Mouse (Mus musculus) embryonic facial prominence, embryonic 14.5 days (tissue): Measurements from ENCODE around the gene Pithd1. TPM values are rescaled to one million over a fixed set of nuclear protein-coding genes. Genes with fewer than 3 reads are reported as not detected.

Experiments used
- ATAC-seq: fragments of 200-750 bp; cut with Nextera tagmentation; 2 replicates; pipeline ENCODE4 v1.8.0; 2017; ENCODE audit warnings: low read depth, moderate number of reproducible peaks, moderate TSS enrichment
- DNase-seq: peaks from one replicate; pipeline ENCODE4 v3.0.0-alpha.2; 2015; ENCODE audit warnings: low spot score
- H3K27ac ChIP-seq: fragments of 300-500 bp; sonication (generic); replicated peaks from 2 replicates; pipeline ENCODE4 v1.5.1; 2014; ENCODE audit warnings: low read depth, mild to moderate bottlenecking, low read length, moderate library complexity
- H3K27me3 ChIP-seq: fragments of 300-500 bp; sonication (generic); replicated peaks from 2 replicates; pipeline ENCODE4 v1.6.1; 2014; ENCODE audit warnings: low read length; ENCODE audit not compliant: control insufficient read depth, insufficient read depth
- H3K36me3 ChIP-seq: fragments of 300-500 bp; sonication (generic); 2 replicates; pipeline ENCODE4 v1.6.1; 2014; ENCODE audit warnings: low read length, mixed read lengths; ENCODE audit not compliant: control insufficient read depth, insufficient read depth
- H3K4me1 ChIP-seq: fragments of 300-500 bp; sonication (generic); 2 replicates; pipeline ENCODE4 v1.6.1; 2014; ENCODE audit warnings: antibody characterized with exemption, low read length; ENCODE audit not compliant: control insufficient read depth, insufficient read depth
- H3K4me2 ChIP-seq: fragments of 300-500 bp; sonication (generic); 2 replicates; pipeline ENCODE4 v1.6.1; 2014; ENCODE audit warnings: low read depth, mild to moderate bottlenecking, low read length, moderate library complexity, mixed read lengths
- H3K4me3 ChIP-seq: fragments of 300-500 bp; sonication (generic); 2 replicates; pipeline ENCODE4 v1.5.1; 2014; ENCODE audit warnings: low read depth, mild to moderate bottlenecking, low read length
- H3K9ac ChIP-seq: fragments of 300-500 bp; sonication (generic); 2 replicates; pipeline ENCODE4 v1.6.1; 2014; ENCODE audit warnings: low read depth, mild to moderate bottlenecking, low read length, moderate library complexity, mixed read lengths
- H3K9me3 ChIP-seq: fragments of 300-500 bp; sonication (generic); 2 replicates; pipeline ENCODE4 v1.6.1; 2016; ENCODE audit warnings: low read length; ENCODE audit not compliant: control insufficient read depth
- WGBS: fragments of 180-500 bp; shearing (Covaris S2); extraction: QIAGEN DNeasy Blood & Tissue Kit; methylation state at CpG from one replicate; pipeline ENCODE4 v1.1.7; 2014; 5-methylcytosine and 5-hydroxymethylcytosine counted together
- polyA plus RNA-seq: library from polyadenylated mRNA; unstranded; fragments of >200 nt; fragmentation: Nextera tagmentation; extraction: Ambion mirVana; gene quantifications from 2 replicates; pipeline ENCODE4 v1.2.1, GENCODE M21; 2014

The Pithd1 gene
- polyA plus RNA-seq, 1 experiment from 2014 or later, result 48.3 TPM

DNA sequence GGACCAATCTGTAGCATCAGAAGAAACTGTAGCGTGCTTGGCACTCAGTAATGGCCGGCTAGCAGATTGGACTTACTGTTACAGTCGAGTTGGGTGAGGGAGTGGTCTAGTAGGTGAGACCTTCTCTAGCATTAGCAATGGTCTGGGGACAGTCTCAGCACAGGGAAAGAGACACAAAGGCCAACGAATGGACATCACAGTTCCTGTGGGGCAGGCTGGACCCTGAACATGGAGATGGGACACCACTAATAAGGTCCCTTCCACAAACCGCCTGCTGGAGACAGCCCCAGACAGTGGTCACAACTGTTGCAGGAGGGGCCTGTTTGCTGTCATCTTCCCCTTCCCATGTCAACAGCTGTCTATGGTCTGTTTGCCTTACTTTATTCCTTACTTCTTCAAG, 25.4 kb downstream of the Pithd1 start:
- Histone ChIP-seq H3K4me1 (no peaks in the 10 kb centered on the region), H3K4me3 (no peak overlapping the region), H3K36me3 (peaks cover 53% of the 10 kb centered on the region), H3K4me2 (no peak overlapping the region), H3K9me3 (no peaks in the 10 kb centered on the region), H3K27me3 (no peaks in the 10 kb centered on the region), H3K27ac (no peak overlapping the region), H3K9ac (no peak overlapping the region)
- ATAC-seq (no peak), DNase-seq (no peak)
- WGBS, result 91% methylated on average over 5 of the region's 5 CpGs

DNA sequence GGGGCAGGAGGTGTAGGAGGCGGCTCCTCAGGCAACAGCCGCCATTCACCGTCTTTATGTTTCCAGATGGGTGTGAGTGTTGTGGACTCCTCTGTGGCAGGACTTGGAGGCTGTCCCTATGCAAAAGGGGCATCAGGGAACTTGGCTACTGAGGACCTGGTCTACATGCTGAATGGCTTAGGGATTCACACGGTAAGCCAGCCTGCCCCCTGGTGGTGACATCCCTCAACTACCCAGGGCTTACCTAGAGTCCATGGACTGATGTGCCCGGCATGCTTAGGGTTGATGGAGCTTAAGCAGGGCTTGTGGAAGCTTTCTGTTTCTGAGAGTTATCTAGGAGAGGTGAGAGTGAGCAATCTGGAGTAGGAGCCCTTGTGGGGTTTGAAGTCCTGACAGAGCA, 26.3 kb downstream of the Pithd1 start:
- Histone ChIP-seq H3K4me2 (no peak overlapping the region), H3K27ac (no peak overlapping the region), H3K36me3 (peaks cover 51% of the 10 kb centered on the region), H3K4me1 (no peaks in the 10 kb centered on the region), H3K9me3 (no peaks in the 10 kb centered on the region), H3K9ac (no peak overlapping the region), H3K4me3 (no peak overlapping the region), H3K27me3 (no peaks in the 10 kb centered on the region)
- no peak for ATAC-seq
- DNase-seq, result peak; percentile 86
- 17% methylated on average over 5 of the region's 5 CpGs for WGBS

DNA sequence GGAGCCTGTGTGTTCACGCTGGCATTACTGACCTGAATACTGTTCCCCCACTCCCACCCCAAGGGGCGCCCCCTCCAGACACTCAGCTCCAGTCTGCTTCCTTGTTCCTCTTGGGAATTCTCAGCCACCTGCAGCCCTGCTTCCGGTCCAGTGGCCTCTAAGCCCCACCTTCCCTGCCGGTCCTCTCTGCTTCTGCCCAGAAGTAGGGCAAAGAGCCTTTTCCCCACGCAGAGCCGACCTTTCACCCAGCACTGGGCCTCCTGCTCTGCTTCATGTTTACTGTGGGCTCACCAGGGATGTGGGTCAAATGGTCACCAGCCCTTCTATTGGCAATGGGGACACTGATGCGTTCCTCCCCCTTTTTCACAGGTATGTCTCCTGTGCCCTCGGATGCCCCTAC, 28.7 kb downstream of the Pithd1 start:
- Histone ChIP-seq H3K9ac (no peak overlapping the region), H3K4me2 (no peak overlapping the region), H3K36me3 (peaks cover 59% of the 10 kb centered on the region), H3K27me3 (no peaks in the 10 kb centered on the region), H3K4me3 (no peak overlapping the region), H3K4me1 (no peaks in the 10 kb centered on the region), H3K9me3 (no peaks in the 10 kb centered on the region), H3K27ac (no peak overlapping the region)
- WGBS, result 63% methylated on average over 8 of the region's 8 CpGs
- DNase-seq (no peak), ATAC-seq (no peak)

DNA sequence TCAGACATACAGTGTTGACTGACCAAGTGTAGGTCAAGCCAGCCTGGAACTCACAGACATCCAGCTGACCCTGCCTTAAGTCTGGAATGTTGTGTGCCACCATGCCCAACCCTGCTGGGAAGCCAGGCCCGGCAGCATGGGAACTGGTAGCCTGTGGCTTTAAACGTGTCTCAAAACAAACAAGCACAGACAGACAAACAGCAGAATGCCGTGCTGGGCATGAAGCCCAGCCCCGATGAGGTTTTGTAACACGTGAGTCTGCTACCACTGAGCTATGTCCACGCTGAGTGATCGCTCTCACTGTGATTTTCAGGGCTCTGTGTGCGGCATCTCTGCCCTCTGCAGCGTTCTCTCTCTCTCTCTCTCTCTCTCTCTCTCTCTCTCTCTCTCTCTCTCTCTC, 31.2 kb downstream of the Pithd1 start:
- WGBS, result 85% methylated on average over 8 of the region's 9 CpGs
- Histone ChIP-seq H3K27me3 (no peaks in the 10 kb centered on the region), H3K9ac (no peak overlapping the region), H3K4me2 (no peak overlapping the region), H3K4me3 (no peak overlapping the region), H3K27ac (no peak overlapping the region), H3K4me1 (no peaks in the 10 kb centered on the region), H3K36me3 (peaks cover 66% of the 10 kb centered on the region), H3K9me3 (no peaks in the 10 kb centered on the region)
- no peak for ATAC-seq
- DNase-seq, result no peak

DNA sequence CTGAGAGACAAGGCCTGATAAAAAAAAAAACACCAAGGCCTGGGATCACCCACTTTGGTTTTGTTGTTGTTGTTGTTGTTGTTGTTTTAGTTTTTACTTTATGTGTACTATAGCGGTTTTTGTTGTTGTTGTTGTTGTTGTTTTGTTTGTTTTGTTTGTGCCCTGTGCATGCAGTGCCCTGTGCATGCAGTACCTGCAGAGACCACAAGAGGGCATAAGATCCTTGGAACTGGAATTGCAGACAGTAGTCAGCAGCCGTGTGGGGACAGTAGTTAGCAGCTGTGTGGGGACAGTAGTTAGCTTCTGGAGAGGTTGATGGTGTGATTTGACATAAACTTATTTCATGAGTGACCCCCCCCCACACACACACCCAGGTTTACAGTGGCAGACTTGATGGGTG, 32.8 kb downstream of the Pithd1 start:
- H3K36me3 ChIP-seq, result peaks cover 53% of the 10 kb centered on the region
- no peak overlapping the region for H3K4me2 ChIP-seq
- H3K27me3 ChIP-seq, result no peaks in the 10 kb centered on the region
- no peak overlapping the region for H3K4me3 ChIP-seq
- no peaks in the 10 kb centered on the region for H3K4me1 ChIP-seq
- H3K9ac ChIP-seq, result no peak overlapping the region
- DNase-seq, result peak; percentile 69
- WGBS, result 13% methylated on average over 2 of the region's 2 CpGs
- no peak overlapping the region for H3K27ac ChIP-seq
- H3K9me3 ChIP-seq, result no peaks in the 10 kb centered on the region
- 0 out of 2 replicates have a peak, but pooled peaks have one; percentile 51 for ATAC-seq

DNA sequence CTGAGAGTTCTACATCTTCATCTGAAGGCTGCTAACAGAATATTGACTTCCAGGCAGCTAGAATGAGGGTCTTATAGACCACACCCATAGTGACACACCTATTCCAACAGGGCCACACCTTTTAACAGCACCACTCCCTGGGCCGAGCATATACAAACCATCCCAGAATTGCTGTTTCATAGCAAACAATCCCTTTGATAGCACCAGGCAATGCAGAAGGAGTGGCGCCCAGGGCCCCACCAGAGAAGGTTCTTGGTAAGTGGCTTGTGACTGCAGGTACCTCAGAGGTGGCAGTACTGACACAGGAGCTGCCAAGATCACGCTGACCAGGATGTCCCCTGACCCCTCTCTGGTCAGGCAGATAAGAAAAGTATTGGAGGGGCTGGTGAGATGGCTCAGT, 33.9 kb downstream of the Pithd1 start:
- Histone ChIP-seq H3K9me3 (no peaks in the 10 kb centered on the region), H3K9ac (no peak overlapping the region), H3K4me1 (0 out of 2 replicates have a peak, but pooled peaks cover under 1% of the 10 kb centered on the region), H3K4me2 (no peak overlapping the region), H3K36me3 (peaks cover 43% of the 10 kb centered on the region), H3K27ac (no peak overlapping the region), H3K27me3 (no peaks in the 10 kb centered on the region), H3K4me3 (no peak overlapping the region)
- 94% methylated on average over 3 of the region's 3 CpGs for WGBS
- DNase-seq (no peak), ATAC-seq (no peak)

DNA sequence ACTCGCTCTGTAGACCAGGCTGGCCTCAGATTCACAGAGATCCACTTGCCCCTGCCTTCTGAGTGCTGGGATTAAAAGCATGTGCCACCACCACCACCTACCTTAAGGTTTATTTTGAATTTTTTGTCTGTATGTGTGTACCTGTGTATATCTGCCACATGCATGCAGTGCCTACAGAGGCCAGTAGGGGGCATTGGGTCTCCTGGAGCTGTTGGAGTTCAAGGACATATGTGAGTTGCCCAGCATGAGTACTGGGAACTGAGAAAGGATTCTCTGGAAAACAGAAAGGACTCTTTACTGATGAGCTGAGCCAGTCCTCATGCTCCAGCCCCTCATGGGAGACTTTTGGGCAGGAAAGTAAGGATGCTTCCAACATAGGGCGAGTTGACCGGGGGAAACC, 35.6 kb downstream of the Pithd1 start:
- Histone ChIP-seq H3K4me3 (no peak overlapping the region), H3K9me3 (no peaks in the 10 kb centered on the region), H3K9ac (no peak overlapping the region), H3K36me3 (peaks cover 33% of the 10 kb centered on the region), H3K4me2 (no peak overlapping the region), H3K4me1 (0 out of 2 replicates have a peak, but pooled peaks cover 8% of the 10 kb centered on the region), H3K27me3 (no peaks in the 10 kb centered on the region), H3K27ac (no peak overlapping the region)
- ATAC-seq (no peak), DNase-seq (no peak)
- WGBS, result 94% methylated on average over 3 of the region's 3 CpGs

DNA sequence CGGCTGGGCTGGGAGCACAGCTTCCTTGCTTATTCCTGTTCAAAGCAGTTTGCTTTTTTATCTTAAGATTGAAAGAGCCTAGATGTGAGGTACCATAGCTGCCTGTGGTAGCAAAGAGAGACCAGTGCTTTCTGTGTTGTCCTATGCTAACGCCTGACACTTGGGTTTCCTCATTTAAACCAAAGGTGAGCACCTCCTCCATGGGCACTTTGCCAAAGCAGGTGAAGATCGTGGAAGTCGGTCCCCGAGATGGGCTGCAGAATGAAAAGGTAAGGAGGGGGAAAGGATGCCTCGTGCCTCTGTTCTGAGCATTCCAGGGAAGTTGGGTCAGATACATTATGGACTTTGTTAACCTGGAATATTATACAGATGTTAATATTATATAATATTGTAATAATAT, 36.7 kb downstream of the Pithd1 start:
- DNase-seq, result no peak
- WGBS, result 85% methylated on average over 6 of the region's 6 CpGs
- no peak overlapping the region for H3K4me2 ChIP-seq
- no peak for ATAC-seq
- peaks cover 8% of the 10 kb centered on the region; the same call in 1 of the 2 replicates for H3K4me1 ChIP-seq
- no peak overlapping the region for H3K27ac ChIP-seq
- no peaks in the 10 kb centered on the region for H3K9me3 ChIP-seq
- no peaks in the 10 kb centered on the region for H3K27me3 ChIP-seq
- H3K36me3 ChIP-seq, result peaks cover 25% of the 10 kb centered on the region
- no peak overlapping the region for H3K9ac ChIP-seq
- no peak overlapping the region for H3K4me3 ChIP-seq

DNA sequence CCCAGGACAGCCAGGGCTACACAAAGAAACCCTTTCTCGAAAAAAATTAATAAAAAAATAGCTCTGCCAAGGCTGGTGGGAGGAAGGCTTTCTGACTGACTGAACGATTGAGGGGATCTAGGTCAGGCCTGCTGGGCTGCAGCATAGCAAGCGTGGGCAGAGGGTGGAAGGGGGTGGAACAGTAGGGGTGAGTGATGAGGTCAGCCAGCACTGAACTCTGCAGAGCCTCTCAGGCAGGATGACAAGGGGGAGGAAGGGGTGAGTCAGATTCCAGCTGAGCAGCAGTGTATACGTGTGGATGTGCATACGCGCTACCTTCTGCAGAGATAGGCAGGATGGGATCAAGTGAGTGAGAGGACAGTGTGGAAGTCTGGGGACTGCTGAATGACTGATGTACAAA, 37.2 kb downstream of the Pithd1 start:
- 65% methylated on average over 6 of the region's 6 CpGs for WGBS

More for the DNA sequence above, 37.2 kb downstream of the Pithd1 start:
- H3K4me3 ChIP-seq, result no peak overlapping the region
- H3K9ac ChIP-seq, result 0 out of 2 replicates have a peak overlapping the region, but pooled peaks have one; percentile 10
- H3K36me3 ChIP-seq, result peaks cover 22% of the 10 kb centered on the region
- no peak overlapping the region for H3K4me2 ChIP-seq
- H3K27me3 ChIP-seq, result no peaks in the 10 kb centered on the region
- H3K27ac ChIP-seq, result no peak overlapping the region
- peaks cover 8% of the 10 kb centered on the region; the same call in 1 of the 2 replicates for H3K4me1 ChIP-seq
- ATAC-seq, result no peak; the same call in 1 of the 2 replicates
- peak; percentile 32 for DNase-seq
- no peaks in the 10 kb centered on the region for H3K9me3 ChIP-seq
